Mouse (Mus musculus) spleen, postnatal 10 days (tissue): Measurements from ENCODE around the gene Npas1.

Experiments
- DNase-seq, 2 experiments: peaks; one replicate each; pipeline ENCODE4 v3.0.0; 2021 to 2022; ENCODE audit warnings: low spot score in 2 of 2

The Npas1 gene

DNA sequence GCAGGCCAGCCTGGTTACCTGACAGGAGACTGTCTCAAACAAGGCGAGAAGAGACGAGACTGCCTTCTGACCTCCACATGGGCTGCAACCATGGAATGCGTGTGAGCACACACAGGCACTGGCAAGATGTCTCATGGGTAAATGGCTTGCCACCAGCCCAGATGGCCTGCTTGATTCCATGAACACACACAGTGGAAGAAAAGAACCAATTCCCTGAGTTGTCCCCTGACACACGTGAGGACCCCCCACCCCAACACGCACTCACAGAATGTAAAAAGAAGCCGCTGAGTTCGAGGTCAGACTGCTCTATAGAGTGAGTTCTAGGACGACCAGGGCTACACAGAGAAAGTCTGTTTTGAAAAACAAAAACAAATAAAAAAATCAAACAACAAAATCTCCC, at the start of gene Npas1:
Gene Npas1, minus strand, starts transcription at position 101 of the 400 bp plus-strand sequence.
- DNase-seq = no peak

DNA sequence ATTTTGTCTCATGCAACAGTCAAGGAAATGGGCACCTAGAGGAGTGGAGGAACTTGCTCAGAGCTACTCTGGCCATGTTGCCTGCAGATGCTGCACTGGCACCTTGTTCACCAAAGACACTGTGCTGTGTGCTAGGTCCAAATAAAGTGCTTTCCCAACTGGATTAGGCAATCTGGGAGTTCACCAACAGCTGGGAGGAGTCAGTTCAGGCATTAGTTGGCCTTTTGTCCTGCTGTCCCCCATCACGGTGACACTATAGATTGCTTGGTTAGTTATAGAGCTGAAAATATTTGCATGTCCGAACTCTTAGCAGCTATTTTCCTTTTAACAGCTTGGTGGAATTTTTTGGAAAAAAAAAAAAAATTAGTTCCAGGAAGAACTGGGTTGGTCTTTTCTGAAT, 48.5 kb upstream of the Npas1 start:
- DNase-seq = no peak

DNA sequence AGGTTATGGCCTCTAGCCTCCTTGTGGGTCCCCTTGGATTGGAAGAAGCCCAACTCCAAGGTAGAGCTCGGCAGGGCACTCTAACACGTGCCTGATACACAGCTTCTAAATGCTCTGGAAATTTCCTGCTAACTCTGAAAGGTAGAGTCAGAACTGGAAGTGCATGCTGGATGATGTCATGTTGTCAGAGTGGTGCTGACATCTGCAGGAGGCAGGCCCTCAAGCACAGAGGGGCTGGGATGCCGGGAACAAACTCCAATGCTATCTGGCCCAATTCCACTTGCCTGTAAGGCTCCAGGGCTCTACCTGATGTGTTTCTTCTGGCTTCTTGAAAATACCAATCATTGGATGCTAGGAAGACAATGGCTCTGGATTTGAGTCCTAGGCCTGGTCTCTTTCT, 47.9 kb upstream of the Npas1 start:
- DNase-seq = no peak

DNA sequence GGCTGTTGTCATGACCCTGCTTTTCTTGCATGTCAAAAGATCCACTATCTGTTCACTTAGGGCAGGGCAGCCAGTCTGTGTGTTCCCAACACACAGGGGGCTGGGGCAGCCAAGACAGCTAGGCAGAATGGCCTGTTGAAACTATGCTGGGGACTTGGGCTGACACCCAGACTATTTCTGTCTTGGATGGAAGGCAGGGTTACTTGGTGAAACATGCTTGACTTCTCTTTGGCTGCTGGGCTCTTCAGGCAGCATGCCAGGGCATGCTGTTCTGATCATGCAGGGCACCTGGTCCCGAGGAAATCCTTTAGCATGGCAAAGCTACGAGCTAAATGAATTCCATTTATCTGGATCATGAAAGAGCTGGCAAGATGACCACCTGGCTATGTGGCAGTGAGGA, 46.8 kb upstream of the Npas1 start:
- DNase-seq = no peak

DNA sequence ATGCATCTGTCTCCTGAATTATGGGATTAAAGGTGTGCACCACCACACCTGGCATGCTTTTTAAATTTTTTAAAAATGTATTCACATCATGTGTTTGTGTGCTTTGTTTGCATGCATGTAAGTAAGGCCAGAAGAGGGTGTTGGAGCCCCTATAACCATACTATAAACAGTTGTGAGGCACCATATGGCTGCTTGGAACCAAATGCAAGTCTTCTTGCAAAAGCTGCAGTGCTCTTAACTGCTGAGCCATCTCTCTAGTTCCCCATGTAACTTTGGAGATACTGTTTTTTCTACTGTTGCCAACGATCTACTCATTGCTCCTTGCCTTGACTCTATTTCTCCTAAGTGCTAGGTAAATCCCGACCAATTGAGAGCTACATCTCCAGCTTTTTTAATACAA, 41.8 kb upstream of the Npas1 start:
- no peak for DNase-seq

DNA sequence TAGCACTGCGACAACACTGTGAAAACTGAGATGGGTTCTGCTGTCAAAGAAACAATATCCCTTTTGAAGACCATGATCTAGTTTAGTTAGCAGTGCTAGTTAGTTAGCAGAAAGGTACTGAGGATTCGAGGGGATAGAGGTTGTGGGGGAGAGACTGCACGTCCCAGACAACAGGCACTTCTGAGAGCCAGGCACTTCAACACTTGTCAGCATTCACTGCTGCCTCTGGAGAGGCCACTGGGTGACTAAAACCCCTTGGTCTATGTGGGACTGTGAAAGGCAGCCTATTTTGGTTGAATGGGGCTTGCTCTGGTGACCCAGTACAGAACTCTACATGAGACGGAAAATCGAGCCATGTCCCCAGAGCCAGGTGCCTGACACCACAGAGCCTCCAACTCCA, 39.7 kb upstream of the Npas1 start:
- no peak for DNase-seq

DNA sequence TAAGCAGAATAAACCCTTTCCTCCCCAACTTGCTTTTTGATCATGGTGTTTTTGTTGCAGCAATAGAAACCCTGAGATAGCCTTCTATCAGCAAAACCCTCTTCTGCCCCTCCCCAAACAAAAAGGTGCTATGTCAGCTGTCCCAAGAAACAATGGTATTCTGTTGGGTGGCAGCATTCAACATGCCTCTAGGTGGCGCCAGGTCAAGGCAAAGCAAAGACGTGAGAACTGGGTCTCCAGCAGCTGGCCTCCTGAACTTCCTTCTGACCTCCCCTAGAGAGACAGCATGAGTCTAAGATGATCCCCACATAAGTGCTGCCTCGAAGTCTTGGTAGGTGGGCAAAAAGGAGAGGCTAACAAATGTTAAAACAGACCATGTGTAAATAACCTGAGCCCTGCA, 29.8 kb upstream of the Npas1 start:
- peak; percentile 39 to 78 for DNase-seq

DNA sequence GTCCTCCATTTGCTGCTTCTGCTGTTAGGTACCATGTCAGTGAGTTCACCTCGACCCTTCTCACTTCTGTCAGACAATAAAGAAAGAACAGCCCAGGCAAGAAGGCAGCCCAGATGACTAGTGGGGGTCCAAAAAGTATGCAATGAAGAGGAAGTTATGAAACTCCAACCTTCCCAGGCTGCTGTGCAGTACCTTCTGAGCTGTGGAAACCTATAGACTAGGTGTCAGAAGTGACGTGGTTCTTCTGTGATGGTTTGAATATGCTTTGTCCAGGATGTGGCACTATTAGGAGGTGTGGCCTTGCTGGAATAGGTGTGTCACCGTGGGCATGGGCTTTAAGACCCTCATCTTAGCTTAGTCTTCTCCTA, 27.7 kb upstream of the Npas1 start:
- DNase-seq = no peak

DNA sequence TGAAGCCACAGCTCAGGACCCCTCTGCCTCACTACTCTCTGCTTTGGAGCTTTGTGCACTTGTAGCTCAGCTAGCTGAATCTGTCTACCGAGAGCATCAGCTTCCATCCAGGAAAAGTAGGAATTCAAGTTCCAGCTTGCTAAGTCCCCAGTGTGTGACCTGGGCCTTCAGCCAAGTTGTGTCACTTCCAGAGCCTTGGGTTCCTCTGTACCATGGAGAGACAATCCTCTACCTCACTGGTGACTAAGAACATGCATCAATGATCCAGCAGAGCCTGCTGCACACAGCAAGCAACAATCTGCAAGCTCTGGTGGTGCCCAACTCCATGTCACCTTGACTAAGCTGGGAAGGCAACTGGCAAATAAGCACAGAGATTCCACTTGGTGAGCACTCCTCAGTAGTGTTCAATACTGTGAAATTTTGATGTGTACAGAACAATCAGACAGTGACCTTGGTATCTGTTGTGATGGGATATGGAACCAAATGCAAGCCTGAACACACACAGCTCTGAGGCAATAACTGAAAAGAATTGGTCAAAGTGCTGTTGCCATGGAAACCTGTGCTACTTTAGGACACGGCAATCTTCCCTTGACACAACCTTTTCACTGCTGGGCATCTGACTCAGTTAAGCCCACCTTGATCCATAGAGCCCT, 27.2 kb upstream of the Npas1 start:
- no peak for DNase-seq

DNA sequence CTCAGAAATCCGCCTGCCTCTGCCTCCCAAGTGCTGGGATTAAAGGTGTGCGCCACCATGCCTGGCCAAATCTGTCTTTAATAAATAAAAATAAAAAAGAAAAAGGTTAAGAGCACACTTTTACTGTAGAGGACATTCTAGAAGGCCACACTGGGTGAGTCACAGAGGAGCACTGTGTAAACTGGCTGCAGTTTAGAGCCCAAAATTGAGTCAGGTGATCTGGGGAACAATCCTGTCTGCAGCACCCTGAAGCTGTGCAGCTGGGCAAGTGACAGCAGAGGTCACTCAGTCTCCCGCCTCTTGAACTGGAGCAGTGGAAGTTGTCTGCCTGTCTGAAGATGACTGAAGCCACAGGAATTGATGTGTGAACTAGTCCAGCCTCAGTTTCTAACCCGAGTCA, 24.0 kb upstream of the Npas1 start:
- no peak for DNase-seq

DNA sequence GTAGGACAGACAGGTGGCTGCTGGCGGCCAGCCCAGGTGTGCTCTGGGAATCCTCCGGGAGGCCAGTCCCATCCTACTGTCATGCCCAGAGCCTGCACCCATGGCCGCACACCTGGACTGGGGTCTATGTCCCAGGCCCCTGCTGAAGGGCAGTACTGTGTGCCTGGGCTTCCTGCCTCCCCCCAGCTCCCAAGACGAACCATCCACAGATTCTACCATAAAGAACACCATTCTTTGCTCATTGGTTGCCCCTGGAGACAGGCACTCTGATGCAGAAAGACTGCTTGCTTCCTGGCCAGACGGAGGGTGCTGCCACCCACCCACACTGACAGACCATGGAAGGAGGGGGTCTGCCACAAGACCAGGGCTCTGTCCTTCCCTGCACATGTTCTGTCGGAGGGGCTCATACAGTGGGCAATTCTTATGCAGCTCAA, 22.2 kb upstream of the Npas1 start:
- no peak for DNase-seq

DNA sequence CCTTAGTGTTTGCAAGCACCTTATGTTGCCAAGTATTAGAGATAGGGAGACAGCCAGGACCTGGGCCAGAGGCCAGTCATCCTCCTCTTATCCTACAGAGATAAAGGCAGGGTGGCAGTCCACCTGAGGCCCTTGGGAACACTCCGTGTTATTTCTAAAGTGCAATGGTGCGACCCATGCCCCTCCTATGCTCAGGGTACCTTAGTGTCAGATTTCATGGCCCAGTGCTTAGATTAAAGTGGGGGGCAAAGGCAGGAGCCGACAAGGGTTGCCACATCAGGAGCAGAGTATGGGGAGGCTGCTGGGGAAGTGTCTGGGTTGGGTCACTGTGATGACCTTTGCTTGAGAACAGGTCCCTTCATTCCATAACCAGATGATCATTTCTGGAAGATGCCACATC, 18.7 kb upstream of the Npas1 start:
- no peak for DNase-seq

DNA sequence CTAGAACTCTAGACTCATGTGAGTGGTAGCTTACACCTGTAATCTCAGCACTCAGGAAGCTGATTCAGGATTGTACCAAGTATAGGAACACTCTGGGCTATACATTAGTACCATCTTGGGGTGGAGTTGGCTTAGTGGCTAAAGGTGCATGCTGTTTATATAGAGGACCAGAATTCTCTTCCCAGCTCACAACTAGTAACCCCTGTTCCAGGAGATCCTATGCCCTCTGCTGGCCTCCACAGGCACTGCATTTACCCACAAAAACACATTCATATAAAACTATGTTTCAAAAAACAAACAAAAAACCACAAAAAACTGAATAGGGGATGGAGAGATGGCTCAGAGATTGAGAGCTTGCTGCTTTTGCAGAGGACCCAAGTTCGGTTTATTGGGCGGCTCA, 15.8 kb upstream of the Npas1 start:
- peak; percentile 34 to 70 for DNase-seq

DNA sequence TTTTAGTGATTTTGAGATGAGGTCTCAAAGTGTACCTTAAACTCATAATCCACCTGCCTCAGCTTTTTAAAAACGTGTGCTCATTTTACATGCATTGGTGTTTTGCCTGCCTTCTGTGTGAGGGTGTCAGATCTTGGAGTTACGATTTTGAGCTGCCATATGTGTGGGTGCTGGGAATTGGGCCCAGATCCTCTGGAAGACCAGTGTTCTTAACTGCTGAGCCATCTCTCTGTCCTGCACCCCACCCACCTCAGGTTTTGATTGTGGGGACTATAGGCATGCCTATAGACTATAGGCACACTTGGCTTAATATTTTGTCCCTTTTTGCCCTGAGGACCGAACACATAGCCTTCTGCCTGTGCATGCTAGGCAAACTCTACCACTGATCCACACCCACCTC, 14.7 kb upstream of the Npas1 start:
- no peak for DNase-seq

DNA sequence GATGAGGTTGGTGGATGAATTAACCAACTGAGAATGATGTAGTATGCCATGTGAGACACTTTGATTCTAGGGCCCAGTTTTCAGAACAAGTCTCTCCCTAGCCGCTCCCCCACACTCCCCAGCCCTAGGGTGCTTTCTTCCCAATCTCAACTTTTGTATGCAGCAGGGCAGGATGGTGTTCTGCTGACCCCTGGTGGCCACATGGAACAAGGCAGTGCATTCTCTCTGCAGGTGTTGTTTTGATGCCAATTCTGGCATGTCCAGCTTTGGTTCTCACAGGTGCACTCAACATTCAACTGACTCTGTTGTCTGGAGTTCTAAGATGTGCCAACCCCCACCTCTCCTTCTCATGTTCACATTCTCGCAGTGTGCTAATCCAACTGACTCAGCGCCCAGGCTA, 14.2 kb upstream of the Npas1 start:
- peak; percentile 58 to 78 for DNase-seq

DNA sequence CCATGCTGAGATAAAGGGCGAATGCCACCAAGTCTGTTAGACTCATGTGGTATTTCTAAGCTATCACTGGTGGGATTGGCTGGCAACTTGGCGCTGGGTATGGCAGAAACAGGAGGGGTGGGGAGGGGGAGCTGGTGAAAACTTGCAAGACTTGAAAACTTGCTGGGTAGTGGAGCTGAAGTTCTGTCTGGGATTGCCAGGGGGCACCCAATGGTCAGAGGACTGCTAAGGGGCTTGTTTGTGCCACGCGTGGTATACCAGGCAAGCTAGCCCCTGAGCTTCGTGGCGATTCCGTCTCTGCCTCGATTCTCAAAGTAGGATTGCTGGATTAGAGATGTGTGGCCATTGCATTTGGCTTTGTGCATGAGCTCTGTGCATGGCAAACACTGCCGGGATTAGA, 12.4 kb upstream of the Npas1 start:
- peak; percentile 13 to 60 for DNase-seq

DNA sequence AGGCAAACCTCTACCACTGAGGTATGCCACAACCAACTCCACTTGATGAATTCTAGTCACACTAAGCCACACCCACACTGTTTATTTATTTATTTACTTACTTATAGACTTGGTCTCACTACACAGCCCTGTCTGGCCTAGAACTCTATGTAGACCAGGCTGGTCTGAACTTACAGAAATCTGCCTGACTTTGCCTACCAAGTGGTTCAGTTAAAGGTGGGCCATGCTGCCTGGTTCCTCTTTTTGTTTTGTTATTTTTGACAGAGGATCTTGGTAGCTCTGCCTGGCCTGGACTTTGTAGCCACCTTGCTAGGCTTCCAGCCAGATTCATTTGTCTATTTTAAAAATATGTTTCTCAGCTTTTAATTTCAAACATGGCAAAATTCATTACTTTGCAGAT, 11.3 kb upstream of the Npas1 start:
- no peak for DNase-seq

DNA sequence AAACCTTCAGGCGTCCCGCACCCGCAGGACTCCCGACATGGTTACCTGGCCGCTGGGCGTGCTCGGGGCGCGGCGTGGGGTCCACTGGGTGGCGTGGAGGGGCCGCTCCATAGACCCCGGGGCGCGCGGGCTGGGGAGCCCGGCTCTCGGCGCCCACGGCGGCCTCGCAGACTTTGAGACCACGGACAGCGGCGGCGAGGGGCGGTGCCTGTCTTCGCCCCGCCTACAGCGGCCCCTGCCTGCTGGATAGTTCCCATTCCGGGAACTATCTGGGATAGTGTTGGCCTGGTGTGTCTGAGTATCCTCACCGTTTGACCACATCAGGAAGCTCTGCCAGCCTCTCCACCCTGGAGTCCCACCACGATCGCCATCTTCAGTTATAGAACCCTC, 933 bp downstream of the Npas1 start:
- no peak for DNase-seq

DNA sequence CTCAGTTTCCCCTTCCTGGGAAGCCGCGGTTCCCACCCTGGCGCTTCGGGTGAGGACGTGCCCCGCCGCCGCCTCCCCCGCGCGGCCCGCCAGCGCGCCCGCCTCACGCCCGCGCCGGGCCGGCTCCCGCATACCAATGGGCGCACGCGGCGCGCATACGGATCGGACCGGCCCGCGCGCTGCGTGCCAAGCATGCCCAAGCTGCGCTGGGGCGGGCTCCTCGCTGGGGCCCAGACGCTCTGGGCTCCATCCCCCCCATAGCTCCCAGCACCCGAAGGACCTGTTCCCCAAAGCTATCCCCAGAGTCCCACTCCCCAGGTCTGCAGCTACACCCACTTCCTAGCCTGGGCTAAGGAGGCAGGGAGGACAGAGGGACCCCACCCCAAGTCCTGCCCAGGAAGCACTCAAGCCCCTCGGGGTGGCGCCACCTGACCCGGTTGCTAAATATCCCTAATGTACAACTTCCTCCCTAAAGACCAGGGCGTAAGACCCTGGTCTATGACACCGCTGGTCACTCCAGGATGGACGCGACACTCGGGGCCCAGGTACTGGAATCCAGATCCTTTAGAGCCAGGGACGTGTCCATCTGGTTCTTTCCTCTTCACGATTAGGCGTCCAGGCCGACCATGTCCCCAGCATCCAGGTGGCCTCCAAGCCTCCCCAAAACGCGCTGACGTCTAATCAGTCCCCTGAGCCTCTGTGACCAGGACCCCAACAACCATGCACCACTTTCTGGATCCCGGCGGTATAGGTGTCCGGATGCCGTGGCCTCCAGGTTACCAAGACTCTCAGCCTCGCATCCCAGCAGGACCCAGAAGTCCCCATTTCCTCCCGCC, 1.5 kb downstream of the Npas1 start:
- DNase-seq = no peak

DNA sequence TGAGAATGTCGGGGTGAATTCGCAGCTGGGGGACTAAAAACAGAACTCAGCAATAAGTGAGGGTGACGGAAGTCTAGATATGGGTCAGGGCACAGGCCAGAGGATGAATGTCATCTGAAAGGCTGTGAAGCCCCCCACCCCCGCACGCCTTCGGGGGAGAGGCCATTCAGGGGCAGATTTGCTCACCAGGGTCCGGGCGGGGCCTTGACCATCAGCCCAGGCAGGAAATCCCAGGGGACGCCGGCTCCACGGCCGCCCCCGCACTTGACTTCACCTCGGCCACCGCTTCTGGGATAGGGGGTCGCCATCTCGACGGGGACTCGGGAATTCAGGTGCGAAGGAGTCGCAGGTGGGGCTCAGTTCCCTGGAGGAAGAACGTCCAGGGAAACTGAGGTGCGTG, 2.2 kb downstream of the Npas1 start:
- no peak for DNase-seq

DNA sequence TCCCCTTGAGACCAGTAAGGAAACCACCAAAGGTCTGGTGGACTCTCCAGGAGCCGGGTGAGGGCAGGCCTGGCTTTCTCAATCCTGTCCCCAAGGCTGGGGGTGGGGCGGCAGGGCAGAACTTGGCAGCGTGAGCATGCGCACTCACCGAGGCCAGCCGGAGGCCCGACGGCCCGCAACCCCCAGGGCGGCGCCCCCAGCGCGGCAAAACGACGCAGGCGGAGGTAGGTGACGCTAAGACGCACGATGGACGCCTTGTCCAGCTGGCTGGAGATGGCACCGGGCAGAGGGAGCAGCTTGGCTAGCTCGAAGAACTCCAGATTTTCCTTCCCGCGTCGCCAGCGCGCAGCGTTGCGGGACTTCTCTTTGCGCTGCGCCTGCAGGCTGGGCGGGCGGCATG, 3.1 kb downstream of the Npas1 start:
- peak; percentile 29 to 65 for DNase-seq

DNA sequence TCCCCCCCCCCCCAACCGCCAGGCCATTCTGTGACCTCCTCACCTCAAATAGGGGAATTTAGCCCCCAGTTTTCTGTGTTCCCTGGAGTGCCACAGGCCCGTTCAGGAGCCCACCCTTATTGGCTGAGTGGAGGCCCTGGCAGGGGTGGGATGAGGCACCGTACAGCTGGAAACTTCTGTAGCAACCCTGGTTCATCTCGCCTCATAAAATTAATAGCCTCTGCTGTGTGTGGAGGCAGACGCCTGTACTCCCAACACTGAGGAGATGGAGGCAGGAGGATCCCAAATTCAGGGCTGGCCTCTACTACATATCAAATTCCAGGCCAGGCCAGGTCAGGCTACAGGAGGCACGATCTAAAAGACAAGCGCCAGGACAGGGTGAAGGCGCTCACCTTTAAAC, 3.7 kb downstream of the Npas1 start:
- DNase-seq = no peak

DNA sequence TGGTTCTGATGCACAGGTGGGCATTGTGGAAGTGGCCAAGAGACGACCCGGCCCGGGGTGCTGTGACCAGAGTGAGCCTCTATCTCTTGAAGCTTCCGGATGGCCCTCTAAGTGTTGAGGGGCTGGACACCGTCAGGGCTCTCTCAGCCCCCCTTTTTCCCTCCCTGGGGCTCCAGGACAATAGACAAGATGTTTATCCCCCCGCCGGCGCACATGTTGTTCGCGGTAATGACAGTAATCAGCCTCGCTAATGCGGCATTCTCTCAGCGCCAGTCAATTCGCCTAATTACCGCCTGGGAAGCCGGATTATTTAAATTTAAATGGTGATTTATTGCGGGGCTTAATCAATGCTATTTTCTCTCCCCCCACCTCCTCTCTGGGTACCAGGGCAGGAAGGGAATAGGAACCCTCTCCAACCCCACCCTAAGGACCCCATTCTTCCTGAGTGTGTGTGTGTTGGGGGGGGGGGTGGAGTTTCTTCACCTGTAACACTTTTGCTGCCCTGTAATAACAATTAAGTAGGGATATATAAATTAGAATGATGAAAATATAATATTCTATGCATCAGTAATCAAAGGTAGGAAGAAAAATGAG, 5.3 kb downstream of the Npas1 start:
- DNase-seq = no peak
